Mouse (Mus musculus) G1E (cell line): ENCODE measurements around the gene Rbm43.

Experiments
- CTCF ChIP-seq: IDR thresholded peaks from 2 replicates; pipeline ENCODE4 v1.5.1; 2012; ENCODE audit warnings: low read depth, low read length, inconsistent platforms, mixed read lengths
- GATA1 ChIP-seq: IDR thresholded peaks from 2 replicates; pipeline ENCODE4 v1.6.1; 2012; ENCODE audit warnings: borderline replicate concordance, low read length, inconsistent platforms, mixed read lengths
- GATA2 ChIP-seq: IDR thresholded peaks from 2 replicates; pipeline ENCODE4 v1.6.1; 2012; ENCODE audit warnings: low read depth, low read length, inconsistent platforms, borderline replicate concordance
- POLR2AphosphoS5 ChIP-seq: IDR thresholded peaks from 2 replicates; pipeline ENCODE4 v1.6.1; 2012; ENCODE audit warnings: low read depth, low read length, inconsistent platforms; ENCODE audit not compliant: insufficient replicate concordance

GRCm38 (mm10) chr2:51931241-51931640 is 3.7 kb downstream of the Rbm43 start:
- TF ChIP-seq CTCF, result no peak
- TF ChIP-seq GATA1, result no peak
- TF ChIP-seq POLR2AphosphoS5, result no peak
- no peak for TF ChIP-seq GATA2
